Mouse (Mus musculus): ENCODE measurements at regions not wholly inside any gene's neighbourhood (a gene's known extent, or its start where the extent isn't known, plus 50 kb on each side); places are given as distances from the start of the nearest gene placed in this dataset.

- ATAC-seq (no peak), DNase-seq (ENCODE audit: low spot score) (no peak)
- Histone ChIP-seq H3K9ac (ENCODE audit: low read length) (no peak overlapping the region), H3K27me3 (replicated peaks; ENCODE audit: control insufficient read depth, insufficient read depth, low read length) (no peaks in the 10 kb centered on the region), H3K36me3 (ENCODE audit: control insufficient read depth, insufficient read depth, low read length) (no peaks in the 10 kb centered on the region), H3K4me3 (ENCODE audit: low read depth, low read length) (no peak overlapping the region), H3K4me1 (ENCODE audit: control insufficient read depth, insufficient read depth, low read length) (no peaks in the 10 kb centered on the region), H3K4me2 (ENCODE audit: low read length) (no peak overlapping the region), H3K9me3 (replicated peaks; ENCODE audit: control insufficient read depth, low read length) (no peaks in the 10 kb centered on the region), H3K27ac (ENCODE audit: low read depth, low read length) (no peak overlapping the region)
- 83% methylated on average over 7 of the region's 7 CpGs for WGBS
These were observed 228.6 kb upstream of the Tll1 start for GRCm38 (mm10) chr8:64434648-64435047.

DNA sequence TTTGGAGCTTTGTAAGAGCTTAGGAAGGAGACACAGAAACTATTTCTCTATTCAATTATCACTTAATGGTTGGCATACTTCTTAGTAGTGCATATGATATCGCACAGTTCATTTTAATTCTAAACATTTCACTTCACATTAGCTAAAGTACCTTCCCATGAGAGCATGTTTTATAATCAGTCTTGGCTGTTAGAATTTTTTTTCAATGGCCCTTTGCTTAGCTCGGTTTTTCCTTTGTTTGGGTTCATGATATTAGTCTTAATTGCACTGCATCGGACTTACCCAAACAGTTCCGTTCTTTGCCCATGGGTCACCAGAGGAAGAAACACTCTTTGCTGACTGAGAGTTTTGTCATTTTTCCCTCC lies 216.8 kb upstream of the Tll1 start:
- Histone ChIP-seq H3K4me2 (ENCODE audit: low read length) (peak overlapping the region; percentile 10; the same call in 1 of the 2 replicates), H3K9ac (ENCODE audit: low read length) (no peak overlapping the region), H3K27ac (ENCODE audit: low read depth, low read length) (0 out of 2 replicates have a peak overlapping the region, but pooled peaks have one; percentile 28), H3K9me3 (replicated peaks; ENCODE audit: control insufficient read depth, low read length) (no peaks in the 10 kb centered on the region), H3K36me3 (ENCODE audit: control insufficient read depth, insufficient read depth, low read length) (no peaks in the 10 kb centered on the region), H3K4me3 (ENCODE audit: low read depth, low read length) (no peak overlapping the region), H3K27me3 (replicated peaks; ENCODE audit: control insufficient read depth, insufficient read depth, low read length) (no peaks in the 10 kb centered on the region), H3K4me1 (ENCODE audit: control insufficient read depth, insufficient read depth, low read length) (peaks cover 14% of the 10 kb centered on the region)
- peak; percentile 52 for ATAC-seq
- 7% methylated on average over 4 of the region's 4 CpGs for WGBS
- DNase-seq (ENCODE audit: low spot score): no peak

DNA sequence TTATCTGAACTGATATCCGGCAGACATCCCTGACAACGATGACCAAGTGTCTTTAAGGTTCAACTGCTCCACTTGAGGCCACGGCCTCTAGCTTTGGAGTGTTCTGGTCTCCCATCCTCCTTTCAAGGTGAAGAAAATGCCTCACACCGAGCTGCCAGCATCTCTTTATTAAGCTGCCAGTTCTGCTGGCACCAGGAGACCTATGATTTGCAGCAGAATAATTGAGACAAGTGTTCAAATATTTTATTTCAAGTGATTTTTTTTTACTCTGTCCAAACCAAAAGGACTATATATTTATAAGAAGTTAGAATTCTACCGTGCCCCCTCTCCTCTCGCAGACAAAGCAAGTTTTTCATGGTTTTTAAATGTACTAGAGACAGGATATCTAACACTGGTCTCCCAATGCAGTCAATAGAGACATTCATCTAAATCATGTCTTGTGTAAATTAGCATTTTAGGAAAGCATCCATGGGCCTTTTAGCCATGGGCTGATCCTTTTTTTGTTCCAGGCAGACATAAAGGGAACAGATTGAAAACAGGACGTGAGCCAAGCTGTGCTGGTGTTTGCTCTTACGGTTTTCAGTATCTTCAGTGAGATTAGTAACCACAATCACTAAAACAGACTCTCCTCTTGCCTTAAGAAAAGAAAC lies 216.3 kb upstream of the Tll1 start:
- peaks cover 14% of the 10 kb centered on the region for H3K4me1 ChIP-seq (ENCODE audit: control insufficient read depth, insufficient read depth, low read length)
- H3K4me2 ChIP-seq (ENCODE audit: low read length): peak overlapping the region; percentile 17; the same call in 1 of the 2 replicates
- WGBS: 5% methylated on average over 8 of the region's 8 CpGs
- peak overlapping the region; percentile 28; the same call in 1 of the 2 replicates for H3K27ac ChIP-seq (ENCODE audit: low read depth, low read length)
- H3K9ac ChIP-seq (ENCODE audit: low read length): no peak overlapping the region
- H3K36me3 ChIP-seq (ENCODE audit: control insufficient read depth, insufficient read depth, low read length): no peaks in the 10 kb centered on the region
- H3K4me3 ChIP-seq (ENCODE audit: low read depth, low read length): no peak overlapping the region
- peak; percentile 84 for DNase-seq (ENCODE audit: low spot score)
- H3K27me3 ChIP-seq (replicated peaks; ENCODE audit: control insufficient read depth, insufficient read depth, low read length): no peaks in the 10 kb centered on the region
- peak; percentile 88 for ATAC-seq
- no peaks in the 10 kb centered on the region for H3K9me3 ChIP-seq (replicated peaks; ENCODE audit: control insufficient read depth, low read length)

GRCm38 (mm10) chr8:64421502-64422199 lies 215.6 kb upstream of the Tll1 start:
- Histone ChIP-seq H3K9me3 (replicated peaks; ENCODE audit: control insufficient read depth, low read length) (no peaks in the 10 kb centered on the region), H3K36me3 (ENCODE audit: control insufficient read depth, insufficient read depth, low read length) (no peaks in the 10 kb centered on the region), H3K4me3 (ENCODE audit: low read depth, low read length) (no peak overlapping the region), H3K27ac (ENCODE audit: low read depth, low read length) (no peak overlapping the region), H3K9ac (ENCODE audit: low read length) (no peak overlapping the region), H3K4me1 (ENCODE audit: control insufficient read depth, insufficient read depth, low read length) (peaks cover 14% of the 10 kb centered on the region), H3K27me3 (replicated peaks; ENCODE audit: control insufficient read depth, insufficient read depth, low read length) (no peaks in the 10 kb centered on the region), H3K4me2 (ENCODE audit: low read length) (peak overlapping the region; percentile 17; the same call in 1 of the 2 replicates)
- 46% methylated on average over 6 of the region's 6 CpGs for WGBS
- DNase-seq (ENCODE audit: low spot score) (no peak), ATAC-seq (no peak)

DNA sequence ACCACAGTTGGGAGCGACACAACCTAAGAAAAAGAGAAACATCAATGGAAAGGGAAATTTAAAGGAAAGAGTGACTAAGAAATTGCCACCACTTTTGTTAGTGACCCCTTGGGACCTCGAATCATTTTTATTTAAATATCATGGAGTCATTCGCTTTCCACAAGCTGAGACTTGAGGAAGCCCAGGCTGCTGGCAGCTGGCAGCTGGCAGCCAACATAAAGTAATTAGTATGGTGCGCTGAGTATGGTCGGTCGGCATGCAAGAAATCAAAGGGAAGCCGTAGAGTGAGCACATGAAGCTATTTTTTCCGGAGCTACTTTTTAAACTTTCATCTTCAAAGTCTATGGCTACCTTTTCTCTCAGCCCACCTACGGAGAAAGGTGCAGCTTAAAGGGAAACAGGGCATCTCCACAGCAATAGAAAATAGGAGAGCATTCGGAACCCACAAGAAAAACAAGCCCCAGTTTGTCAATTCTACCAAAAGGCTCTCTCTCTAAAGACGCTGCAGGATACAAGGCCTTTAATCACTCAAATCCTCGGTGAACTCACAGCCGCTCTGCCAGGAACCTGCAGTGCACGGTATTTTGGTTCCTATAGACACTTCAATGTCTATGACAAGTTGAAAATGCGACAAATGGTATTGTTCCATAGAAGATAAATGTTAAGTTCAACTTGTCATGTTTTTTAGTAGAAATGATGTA lies 206.6 kb upstream of the Tll1 start:
- Histone ChIP-seq H3K4me2 (ENCODE audit: low read length) (0 out of 2 replicates have a peak overlapping the region, but pooled peaks have one; percentile 16), H3K27me3 (replicated peaks; ENCODE audit: control insufficient read depth, insufficient read depth, low read length) (no peaks in the 10 kb centered on the region), H3K27ac (ENCODE audit: low read depth, low read length) (no peak overlapping the region), H3K4me3 (ENCODE audit: low read depth, low read length) (no peak overlapping the region), H3K9me3 (replicated peaks; ENCODE audit: control insufficient read depth, low read length) (no peaks in the 10 kb centered on the region), H3K9ac (ENCODE audit: low read length) (no peak overlapping the region), H3K36me3 (ENCODE audit: control insufficient read depth, insufficient read depth, low read length) (no peaks in the 10 kb centered on the region), H3K4me1 (ENCODE audit: control insufficient read depth, insufficient read depth, low read length) (peaks cover 5% of the 10 kb centered on the region; the same call in 1 of the 2 replicates)
- ATAC-seq (peak; percentile 88), DNase-seq (ENCODE audit: low spot score) (peak; percentile 69)
- WGBS: 35% methylated on average over 15 of the region's 15 CpGs

DNA sequence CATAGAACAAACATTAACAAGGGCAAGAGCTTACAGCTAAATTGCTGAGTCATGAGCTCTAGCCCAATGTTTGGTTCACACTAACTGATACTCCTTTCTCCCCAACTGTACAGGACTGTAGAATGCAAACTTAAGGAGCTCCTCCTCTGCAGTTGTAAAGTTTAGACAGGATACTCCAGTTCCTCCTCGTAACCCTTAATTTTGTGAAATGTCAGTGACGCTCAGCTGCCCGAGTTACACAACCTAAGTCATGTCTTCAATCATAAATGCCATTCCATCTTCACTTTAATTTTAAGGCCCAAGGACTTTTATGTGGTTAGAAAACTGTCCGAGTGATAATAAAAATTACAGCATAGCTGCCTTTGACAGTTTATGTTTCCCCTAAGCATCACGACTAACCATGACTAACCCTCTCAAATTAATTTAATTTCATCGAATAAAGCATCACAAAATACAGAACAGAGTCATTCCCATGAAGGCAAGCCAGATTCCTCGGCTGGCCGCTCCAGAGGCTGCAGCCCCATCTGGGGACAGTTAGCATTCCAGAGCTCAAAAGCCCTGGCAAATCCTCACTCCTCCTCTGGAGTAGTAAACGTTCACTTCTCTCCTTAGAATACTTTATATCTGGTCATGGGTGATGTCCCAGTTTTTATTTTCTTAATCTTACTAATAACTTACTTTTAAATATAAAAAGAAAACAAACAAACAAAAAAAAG lies 200.9 kb upstream of the Tll1 start:
- ATAC-seq (no peak), DNase-seq (ENCODE audit: low spot score) (no peak)
- no peak overlapping the region for H3K9ac ChIP-seq (ENCODE audit: low read length)
- WGBS: 78% methylated on average over 9 of the region's 9 CpGs
- no peaks in the 10 kb centered on the region for H3K9me3 ChIP-seq (replicated peaks; ENCODE audit: control insufficient read depth, low read length)
- H3K27ac ChIP-seq (ENCODE audit: low read depth, low read length): no peak overlapping the region
- no peaks in the 10 kb centered on the region for H3K36me3 ChIP-seq (ENCODE audit: control insufficient read depth, insufficient read depth, low read length)
- H3K4me2 ChIP-seq (ENCODE audit: low read length): no peak overlapping the region
- H3K4me1 ChIP-seq (ENCODE audit: control insufficient read depth, insufficient read depth, low read length): no peaks in the 10 kb centered on the region
- H3K4me3 ChIP-seq (ENCODE audit: low read depth, low read length): no peak overlapping the region
- H3K27me3 ChIP-seq (replicated peaks; ENCODE audit: control insufficient read depth, insufficient read depth, low read length): no peaks in the 10 kb centered on the region

GRCm38 (mm10) chr8:64399554-64399953 lies 193.5 kb upstream of the Tll1 start:
- no peak for ATAC-seq
- no peak for DNase-seq (ENCODE audit: low spot score)
- H3K27me3 ChIP-seq (replicated peaks; ENCODE audit: control insufficient read depth, insufficient read depth, low read length): no peaks in the 10 kb centered on the region
- no peaks in the 10 kb centered on the region for H3K36me3 ChIP-seq (ENCODE audit: control insufficient read depth, insufficient read depth, low read length)
- H3K9me3 ChIP-seq (replicated peaks; ENCODE audit: control insufficient read depth, low read length): no peaks in the 10 kb centered on the region
- H3K4me3 ChIP-seq (ENCODE audit: low read depth, low read length): no peak overlapping the region
- no peak overlapping the region for H3K4me2 ChIP-seq (ENCODE audit: low read length)
- 64% methylated on average over 3 of the region's 3 CpGs for WGBS
- H3K27ac ChIP-seq (ENCODE audit: low read depth, low read length): no peak overlapping the region
- no peaks in the 10 kb centered on the region for H3K4me1 ChIP-seq (ENCODE audit: control insufficient read depth, insufficient read depth, low read length)
- H3K9ac ChIP-seq (ENCODE audit: low read length): no peak overlapping the region

DNA sequence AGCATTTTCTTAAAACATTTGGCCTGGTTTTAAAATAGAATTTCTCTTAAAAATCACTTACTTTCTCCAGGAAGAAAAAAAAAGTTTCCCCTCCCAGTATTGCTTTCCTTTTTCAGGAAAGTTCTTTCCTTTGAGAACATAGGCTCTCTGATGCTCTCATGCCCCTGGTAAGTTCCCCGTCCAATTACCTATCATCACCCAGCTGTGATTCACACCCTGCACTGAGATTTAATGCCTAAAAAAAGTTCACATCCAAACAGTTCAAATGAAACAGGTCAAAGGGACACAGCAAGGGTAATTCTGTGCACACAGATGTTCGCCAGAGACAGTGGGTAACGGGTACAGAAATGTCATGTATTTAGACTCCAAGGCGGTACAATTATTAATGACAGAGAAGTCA lies 191.8 kb upstream of the Tll1 start:
- no peak overlapping the region for H3K27ac ChIP-seq (ENCODE audit: low read depth, low read length)
- no peaks in the 10 kb centered on the region for H3K9me3 ChIP-seq (replicated peaks; ENCODE audit: control insufficient read depth, low read length)
- 87% methylated on average over 4 of the region's 4 CpGs for WGBS
- no peak overlapping the region for H3K4me2 ChIP-seq (ENCODE audit: low read length)
- H3K36me3 ChIP-seq (ENCODE audit: control insufficient read depth, insufficient read depth, low read length): no peaks in the 10 kb centered on the region
- no peaks in the 10 kb centered on the region for H3K27me3 ChIP-seq (replicated peaks; ENCODE audit: control insufficient read depth, insufficient read depth, low read length)
- H3K9ac ChIP-seq (ENCODE audit: low read length): no peak overlapping the region
- H3K4me3 ChIP-seq (ENCODE audit: low read depth, low read length): no peak overlapping the region
- ATAC-seq (no peak), DNase-seq (ENCODE audit: low spot score) (no peak)
- no peaks in the 10 kb centered on the region for H3K4me1 ChIP-seq (ENCODE audit: control insufficient read depth, insufficient read depth, low read length)

Measured in forebrain, embryonic 14.5 days (tissue).